Mouse (Mus musculus): ENCODE results near the gene Six4. TPM values are rescaled to one million over a fixed set of nuclear protein-coding genes. Genes with fewer than 3 reads are reported as not detected.

Six4 gene
- 2.0 TPM for polyA plus RNA-seq (2014; fragmentation: Illumina TruSeq; extraction: RNeasy Lipid Tissue Mini Kit (QIAGEN cat#74804); ENCODE audit: low read depth, low replicate concordance)

DNA sequence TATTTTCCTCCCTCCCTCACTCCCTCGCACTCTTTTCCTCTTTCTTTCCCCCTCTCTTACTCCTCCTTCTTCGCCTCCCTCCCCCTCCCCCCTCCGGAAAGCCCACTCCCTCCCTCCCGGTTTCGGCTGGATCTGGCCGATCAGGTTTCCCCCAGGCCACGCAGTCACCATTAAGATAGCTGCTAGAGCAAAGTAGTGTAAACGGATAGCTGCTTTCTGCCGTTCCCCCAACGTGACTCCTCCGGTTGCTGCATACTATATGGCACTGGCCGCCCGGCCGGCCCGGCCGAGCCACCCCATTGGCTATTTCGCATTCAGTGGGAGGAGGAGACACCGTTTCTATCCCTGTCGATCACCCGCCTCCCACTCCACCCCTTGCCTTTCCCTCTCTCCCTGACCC, at the start of gene Six4:
TSS of gene Six4 (minus strand) at position 261 of the 400 bp plus-strand sequence.

DNA sequence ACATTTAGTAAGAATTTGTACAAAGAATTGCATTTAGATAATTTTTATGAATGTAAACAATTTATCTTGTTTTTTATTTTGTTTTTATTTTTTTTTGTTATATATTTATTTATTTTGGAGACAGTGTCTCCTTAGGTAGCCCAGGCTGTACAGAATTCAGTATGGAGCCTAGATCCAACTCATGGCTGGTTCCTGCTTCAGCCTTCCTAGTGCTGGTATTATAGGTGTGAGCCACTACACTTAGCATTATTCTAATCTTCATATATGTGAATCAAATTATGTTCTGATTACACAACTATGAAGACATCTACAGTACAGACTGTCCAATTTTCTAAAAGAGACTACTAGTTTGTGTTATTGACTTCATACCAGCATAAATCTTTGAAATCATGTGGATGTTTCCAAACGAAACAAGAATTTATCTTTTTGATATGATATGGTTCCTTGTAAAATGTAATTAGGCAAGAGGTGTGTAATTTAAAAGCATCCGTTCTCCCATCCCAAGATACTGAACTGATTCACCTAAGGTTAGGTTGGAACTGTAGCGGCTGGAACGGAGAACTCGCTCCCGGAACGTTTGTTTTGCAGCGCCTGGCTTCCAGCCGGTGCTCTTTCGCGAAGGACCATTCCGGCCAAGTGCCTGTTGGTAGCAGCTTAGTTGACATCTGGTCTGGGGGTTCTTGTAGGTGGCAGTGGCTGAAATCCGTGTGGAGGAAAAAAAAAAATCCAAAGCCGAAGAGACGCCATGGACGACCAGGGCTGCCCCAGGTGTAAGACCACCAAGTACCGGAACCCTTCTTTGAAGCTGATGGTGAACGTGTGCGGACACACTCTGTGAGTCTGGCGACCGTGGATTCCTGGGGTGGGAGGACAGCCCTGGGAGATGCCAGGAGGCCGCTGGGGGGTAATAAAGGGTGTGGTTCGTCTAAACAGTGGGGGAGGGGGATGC, 10.1 kb upstream of the Six4 start, which contains the start of gene Mnat1:
TSS of gene Mnat1 (plus strand) at position 625 of the 949 bp plus-strand sequence.

DNA sequence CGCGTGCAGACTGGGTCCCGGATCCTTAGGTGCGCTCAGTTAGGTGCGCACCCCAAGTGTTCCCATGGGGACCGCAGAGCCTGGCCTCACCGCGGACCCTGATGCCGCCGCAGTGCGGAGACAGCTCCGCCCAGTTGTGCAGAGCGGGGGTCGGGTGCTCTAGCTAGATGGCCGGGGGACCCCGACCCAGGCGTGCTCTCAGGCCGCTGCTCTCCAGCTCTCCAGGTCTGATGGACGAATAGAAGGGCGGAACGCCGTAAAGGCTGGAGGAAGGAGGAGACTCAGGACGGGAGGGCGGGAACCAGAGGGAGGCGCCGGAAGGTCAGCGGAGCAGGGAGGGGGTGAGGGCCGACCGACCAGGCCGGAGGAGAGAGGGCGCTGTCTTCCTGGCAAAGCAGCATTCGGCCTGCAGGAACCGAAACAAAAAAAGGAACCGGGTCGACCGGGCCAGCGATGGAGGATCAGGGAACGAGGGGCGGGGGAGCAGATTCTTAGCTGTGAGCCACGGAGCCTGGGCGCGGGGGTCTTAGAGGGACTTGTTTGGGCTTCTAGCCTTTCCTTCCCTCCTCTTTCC, 59.5 kb downstream of the Six4 start, which contains the start of gene Six1:
TSS of gene Six1 (minus strand) at position 220 of the 574 bp plus-strand sequence.

Other genes starting within 250 kb of the Six4 start
- not detected for gene Six6, start 173.6 kb downstream of the Six4 start, polyA plus RNA-seq (2014; fragmentation: Illumina TruSeq; extraction: RNeasy Lipid Tissue Mini Kit (QIAGEN cat#74804); ENCODE audit: low read depth, low replicate concordance)
- gene 4930447C04Rik, start 172.7 kb downstream of the Six4 start, polyA plus RNA-seq (2014; fragmentation: Illumina TruSeq; extraction: RNeasy Lipid Tissue Mini Kit (QIAGEN cat#74804); ENCODE audit: low read depth, low replicate concordance) = 0.92 TPM
- gene Six1, start 59.6 kb downstream of the Six4 start, polyA plus RNA-seq (2014; fragmentation: Illumina TruSeq; extraction: RNeasy Lipid Tissue Mini Kit (QIAGEN cat#74804); ENCODE audit: low read depth, low replicate concordance) = 0.99 TPM
- gene Mnat1, start 10.3 kb upstream of the Six4 start, polyA plus RNA-seq (2014; fragmentation: Illumina TruSeq; extraction: RNeasy Lipid Tissue Mini Kit (QIAGEN cat#74804); ENCODE audit: low read depth, low replicate concordance) = 13.3 TPM
- 45.6 TPM for gene Trmt5, start 173.3 kb upstream of the Six4 start, polyA plus RNA-seq (2014; fragmentation: Illumina TruSeq; extraction: RNeasy Lipid Tissue Mini Kit (QIAGEN cat#74804); ENCODE audit: low read depth, low replicate concordance)
- gene Slc38a6, start 173.3 kb upstream of the Six4 start, polyA plus RNA-seq (2014; fragmentation: Illumina TruSeq; extraction: RNeasy Lipid Tissue Mini Kit (QIAGEN cat#74804); ENCODE audit: low read depth, low replicate concordance) = 5.5 TPM

All from heart, adult 10 weeks (tissue).